Mouse (Mus musculus) thymus, adult 18-20 months (tissue): ENCODE measurements around the gene Mettl24.

Experiments used
- DNase-seq, 2 experiments: peaks; one replicate each; pipeline ENCODE4 v3.0.0; 2022; ENCODE audit warnings: mixed read lengths in 2 of 2

Mettl24 gene

DNA sequence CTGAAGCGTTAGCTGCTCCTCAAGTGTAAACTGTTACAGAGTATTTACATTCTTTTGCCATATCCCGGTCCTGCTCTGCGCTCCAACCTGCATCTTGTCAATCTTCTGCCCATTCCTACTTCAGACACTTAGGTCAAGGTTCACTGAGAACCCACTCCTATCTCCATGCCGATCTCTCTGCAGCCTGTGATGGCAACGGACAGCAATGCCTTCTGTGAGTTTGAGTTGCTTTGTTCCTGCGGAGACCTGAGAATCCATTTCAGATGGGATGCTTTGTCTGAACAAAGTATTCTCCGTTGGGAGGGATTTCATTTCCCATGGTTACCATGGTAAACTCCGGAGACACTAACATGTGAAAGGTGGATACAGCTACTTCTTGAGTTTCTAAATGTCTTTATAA is 2.6 kb downstream of the Mettl24 start:
- no peak for DNase-seq

DNA sequence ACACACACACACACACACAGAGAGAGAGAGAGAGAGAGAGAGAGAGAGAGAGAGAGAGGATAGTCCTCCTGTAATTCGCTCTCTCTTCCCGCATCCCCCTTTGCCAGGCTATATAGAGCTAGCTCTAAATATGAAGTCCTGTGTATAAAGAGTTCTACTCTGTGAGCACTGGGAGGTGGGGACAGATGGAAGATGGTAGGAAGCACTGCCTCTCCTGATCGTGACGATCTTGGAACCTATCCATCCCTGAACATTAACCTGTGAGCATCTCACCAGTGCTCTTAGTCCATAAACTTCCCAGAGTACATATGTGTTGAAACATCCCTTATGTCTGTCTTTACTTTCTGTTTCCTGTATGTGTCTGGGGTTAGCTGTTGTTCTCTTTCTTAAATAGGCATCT is 3.9 kb downstream of the Mettl24 start:
- no peak for DNase-seq

DNA sequence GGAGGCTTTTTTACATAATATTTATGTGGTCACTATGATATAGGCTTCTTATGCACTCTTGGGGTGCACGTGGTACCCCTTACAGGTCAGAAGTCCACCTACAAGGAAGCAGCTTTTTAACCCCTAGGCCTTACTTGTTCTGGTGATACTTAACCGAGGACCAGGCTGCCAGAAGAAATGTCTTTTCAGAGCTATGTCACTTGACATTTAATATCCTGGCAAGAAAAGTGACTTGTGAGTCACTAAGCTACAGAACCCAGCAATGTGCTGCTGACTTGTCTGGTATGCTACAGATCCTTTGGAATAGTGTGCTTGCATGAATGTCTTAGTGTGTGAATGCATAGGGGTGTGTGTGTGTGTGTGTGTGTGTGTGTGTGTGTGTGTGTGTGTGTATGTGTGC is 4.3 kb downstream of the Mettl24 start:
- no peak for DNase-seq

DNA sequence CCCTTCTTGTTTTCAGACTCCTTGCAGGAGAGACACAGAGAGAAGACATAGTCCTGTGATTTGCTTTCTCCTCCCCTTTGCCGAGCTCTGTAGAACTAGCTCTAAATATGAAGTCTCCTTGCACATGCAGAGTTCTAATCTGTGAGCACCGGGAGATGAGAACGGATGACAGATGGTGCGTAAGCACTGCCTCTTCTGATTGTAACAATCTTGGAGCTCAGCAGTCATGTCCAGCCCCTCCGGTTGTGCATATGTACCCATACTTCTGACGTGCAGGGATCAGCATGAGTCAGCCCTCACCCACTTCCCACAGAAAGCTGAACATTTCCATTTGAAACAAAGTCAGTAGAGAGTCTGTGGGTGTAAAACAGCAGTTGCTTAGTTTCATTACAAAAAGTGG is 5.2 kb downstream of the Mettl24 start:
- DNase-seq = no peak

DNA sequence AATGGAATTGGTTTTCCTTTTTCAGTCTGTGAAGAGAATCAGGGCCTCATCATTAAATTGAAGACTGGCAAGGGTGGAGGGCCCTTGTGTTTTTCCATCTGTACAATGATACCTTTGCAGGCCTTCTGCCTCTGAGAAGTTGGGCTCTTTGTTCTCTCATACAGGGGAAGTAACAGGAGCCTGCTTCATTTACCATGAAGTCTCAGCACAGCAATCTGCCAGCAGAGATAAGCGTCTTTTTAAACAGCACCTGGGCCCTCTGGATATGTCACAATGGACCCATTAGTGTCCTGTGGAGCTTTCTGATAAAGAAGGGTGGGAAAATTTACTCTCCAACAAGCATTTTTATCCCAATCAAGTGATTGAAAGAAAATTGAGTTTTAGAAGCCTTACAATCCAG is 5.8 kb downstream of the Mettl24 start:
- DNase-seq = no peak

DNA sequence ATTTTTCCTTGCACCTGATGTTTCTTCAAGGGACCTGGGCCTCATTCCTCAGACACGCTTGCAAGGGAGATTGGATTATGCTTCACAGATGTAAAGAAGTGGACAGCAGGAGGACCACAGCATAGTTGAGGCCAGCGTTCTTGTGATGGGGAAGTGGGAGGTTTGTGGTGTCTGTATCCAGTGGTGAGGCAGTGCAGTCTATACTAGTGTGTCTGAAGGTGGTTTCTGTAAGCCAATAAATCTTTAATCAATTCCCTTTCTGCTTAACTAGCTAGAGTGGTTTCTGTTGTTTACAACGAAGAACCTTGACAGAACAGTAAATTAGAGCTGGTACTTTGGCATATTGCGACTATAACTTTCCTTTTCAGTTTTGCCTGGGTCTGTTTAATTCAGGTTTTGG is 15.6 kb downstream of the Mettl24 start:
- no peak for DNase-seq

DNA sequence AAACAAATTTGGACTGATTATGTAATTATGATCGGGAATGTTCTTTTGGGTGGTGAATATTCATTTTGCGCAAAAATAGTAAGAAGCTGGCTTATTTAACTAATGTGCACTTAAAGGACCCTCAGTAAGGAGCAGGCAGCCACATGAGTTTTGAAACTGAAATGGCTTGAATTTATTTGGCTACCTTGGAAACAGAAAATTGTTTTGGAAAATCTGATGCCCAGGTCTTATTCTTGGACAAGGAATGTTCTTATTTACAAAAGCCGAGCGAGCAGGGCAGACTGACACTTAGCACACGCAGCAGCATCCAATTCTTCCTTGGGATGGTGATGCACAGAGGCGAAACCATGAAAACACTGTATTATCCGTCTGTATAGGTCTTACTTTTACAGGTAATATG is 28.0 kb downstream of the Mettl24 start:
- DNase-seq = no peak

DNA sequence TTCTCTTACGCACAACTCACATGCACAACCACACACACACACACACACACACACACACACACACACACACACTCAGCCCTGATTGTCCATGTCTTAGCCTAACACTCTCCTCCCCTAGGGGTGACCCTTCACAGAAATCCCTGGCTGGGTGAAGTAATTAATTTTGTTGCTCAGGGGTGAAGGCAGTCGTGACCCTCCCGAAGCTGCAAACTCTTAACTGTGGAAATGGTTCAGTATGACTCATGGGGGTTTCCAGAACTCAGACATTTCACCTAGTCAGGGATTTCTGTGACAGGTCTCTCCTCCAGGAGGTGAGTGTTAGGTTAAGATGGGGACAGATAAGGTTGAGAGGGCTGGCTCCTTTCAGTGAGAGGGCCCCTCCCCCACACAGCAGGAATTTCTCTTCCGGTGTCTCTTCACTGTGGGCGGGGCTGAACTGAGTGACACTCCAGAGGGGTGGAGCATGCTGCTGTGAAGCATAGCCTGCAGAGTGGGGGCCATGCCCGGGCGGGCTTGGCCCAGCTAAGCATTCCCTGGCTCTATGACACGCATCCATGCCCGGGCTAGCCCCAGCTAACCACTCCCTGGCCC is 30.0 kb downstream of the Mettl24 start:
- no peak for DNase-seq

DNA sequence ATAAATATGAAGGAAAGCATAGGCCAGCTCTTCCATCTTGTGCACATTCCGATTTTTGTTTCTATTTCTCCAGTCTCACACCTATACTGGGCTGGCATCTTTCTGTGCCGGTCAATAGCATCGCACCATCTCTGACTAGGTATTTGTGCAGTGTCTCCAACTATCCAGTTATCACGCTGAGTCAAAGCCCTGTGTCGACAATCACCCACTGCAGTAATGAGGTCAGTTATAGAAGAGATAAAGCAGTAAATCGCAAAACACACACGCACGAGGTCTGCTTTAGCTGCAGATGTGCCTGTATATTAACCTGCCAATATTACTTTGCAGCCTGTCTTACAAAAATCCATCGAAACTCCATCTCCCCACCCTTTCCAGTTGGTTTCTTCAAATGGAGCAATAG is 30.7 kb downstream of the Mettl24 start:
- no peak for DNase-seq

DNA sequence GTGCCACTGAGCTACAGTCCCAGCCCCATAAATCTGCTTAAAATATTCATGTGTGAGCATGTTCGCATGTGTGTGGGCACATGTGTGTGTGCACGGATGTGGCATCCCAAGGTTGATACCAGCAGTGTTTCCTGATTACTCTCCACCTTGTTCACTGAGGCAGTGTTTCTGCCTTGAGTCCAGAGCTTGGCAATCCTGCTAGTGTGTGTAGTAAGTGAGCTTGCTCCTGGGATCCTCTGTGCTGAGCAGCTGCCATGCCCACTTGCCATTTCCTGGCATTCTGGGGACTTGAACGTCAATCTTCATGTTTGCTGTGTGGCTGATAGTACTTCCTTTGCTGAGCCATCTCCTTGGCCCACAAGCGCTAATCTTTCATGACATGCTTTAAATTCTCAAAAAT is 32.1 kb downstream of the Mettl24 start:
- DNase-seq = no peak

DNA sequence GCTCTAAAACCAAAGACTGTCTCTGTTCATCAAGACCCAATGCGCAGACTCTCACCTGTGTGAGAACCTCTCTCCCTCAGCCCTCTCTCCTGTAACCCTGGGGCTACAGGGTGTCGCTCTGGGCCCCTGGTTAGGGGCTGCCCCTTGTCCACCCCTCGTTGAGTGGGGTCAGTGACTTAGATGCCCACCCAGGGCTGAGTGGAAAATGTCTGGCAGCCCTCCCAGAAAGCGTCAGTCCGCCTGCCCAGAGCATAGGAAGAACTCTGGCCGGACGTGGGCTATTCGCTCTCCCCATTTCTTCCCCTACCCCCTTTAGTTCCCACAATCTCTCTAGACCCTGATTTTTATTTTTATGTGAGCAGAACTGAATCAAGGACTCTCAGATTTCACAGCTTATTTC is 33.2 kb downstream of the Mettl24 start:
- DNase-seq = no peak

DNA sequence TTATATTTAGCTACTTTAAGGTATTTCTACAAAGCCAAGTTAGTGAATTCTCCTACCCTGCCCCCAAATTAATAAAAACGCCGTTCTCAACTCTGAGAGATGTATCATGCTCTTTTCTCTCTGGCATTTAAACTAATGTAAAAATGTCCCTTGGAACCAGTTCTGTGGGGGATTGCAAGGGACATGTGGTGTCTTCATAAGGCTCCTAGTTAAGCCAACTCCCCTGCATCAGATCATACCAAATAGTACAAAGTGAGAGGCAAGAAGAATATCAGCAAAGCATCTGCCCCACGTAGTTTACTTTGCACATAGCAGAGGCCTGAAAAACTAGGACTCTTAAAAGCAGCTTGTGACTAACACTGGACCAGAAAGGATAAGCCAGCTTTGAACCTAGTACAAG is 33.6 kb downstream of the Mettl24 start:
- no peak for DNase-seq

DNA sequence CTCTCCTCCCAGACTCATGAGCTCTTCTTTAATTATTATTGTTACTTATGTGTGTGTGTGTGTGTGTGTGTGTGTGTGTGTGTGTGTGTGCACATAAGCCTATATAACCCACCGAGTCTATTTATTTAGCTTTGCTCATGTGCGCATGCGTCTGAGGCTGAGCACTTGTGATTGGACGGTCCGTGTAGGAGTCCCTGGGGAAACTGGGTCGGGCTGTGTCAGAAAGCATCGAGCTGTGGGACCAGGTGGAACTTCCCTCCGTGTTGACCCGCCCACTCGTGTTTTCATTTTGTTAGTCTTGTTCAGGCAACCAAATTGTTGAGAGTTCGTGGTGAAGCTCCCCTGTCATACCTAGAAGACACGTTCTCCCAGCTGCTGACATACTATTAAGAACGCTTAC is 35.3 kb downstream of the Mettl24 start:
- DNase-seq = no peak

DNA sequence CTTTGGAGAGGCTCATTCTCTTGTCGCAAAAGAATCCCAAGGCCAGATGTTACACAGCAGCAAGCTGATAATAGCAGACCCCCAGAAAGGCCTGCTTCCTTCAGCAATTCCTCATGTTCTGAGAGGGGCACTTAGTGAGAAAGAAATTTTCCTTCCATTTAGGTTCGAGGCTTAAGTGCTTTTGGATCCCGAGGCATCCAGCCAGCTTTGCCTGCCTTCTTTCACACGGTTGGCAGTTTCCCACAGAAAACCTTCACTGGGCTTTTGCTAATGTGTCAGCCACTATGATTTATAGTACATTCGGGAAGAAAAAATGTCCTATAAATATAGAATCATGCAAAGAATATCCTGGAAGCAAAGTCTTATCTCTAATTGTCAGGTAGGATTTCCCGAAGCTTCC is 36.0 kb downstream of the Mettl24 start:
- DNase-seq = no peak

DNA sequence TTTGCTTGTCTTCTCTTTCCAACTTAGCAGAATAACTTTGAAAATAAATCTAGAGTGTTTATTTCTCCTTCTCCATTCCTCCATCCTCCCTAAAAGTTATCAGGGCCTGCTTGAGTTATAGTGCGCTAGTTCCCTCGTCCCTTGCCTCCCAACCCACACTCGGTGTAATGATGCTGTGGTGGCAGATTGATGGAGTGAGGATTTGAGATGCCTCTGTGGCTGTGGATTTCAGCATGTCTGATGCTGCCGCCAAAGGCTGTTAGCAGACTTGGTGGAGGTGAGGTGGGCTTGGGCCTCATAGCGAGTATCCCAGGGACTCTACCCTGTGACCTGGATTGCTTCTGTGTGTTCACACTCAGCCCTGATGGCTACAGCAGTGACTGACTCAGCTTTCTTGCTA is 37.8 kb downstream of the Mettl24 start:
- DNase-seq = no peak

DNA sequence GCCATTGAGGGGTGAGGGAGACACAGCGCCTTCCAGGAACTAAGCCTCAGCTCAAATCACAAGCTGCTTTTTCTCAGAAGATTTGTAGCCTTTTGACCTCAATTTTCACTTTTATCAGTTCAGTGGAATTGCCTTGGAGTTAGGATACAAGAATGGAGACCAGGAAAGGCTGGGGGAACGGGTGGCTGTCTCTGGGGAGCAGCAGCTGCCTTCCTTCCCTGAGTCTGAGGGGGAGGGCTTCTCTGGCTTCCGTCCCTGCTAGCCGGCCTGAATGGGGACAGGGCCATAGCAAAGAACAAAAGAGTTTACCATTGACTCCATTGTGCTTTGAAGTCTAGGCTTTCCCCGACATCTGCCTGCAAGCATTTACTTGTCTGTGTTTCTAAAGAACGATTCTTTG is 41.3 kb downstream of the Mettl24 start:
- DNase-seq = no peak

DNA sequence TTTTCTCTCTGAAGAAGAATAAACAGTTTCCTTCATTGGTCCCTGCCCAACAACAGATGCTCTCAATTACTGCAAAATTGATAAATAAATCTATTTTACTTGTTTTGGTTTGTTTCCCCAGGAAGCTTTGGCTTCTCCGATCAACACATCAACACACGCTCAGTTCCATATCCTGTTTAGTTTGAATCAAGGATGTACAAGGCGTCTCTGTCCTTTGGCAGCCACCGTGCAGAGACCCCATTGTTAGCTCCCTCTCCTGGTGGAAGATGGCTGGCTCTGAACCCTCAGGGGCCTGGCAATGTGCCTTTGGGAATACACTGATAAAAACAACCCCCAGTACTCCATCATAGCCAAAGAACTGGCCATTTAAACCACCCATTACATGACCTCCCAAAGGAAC is 42.0 kb downstream of the Mettl24 start:
- DNase-seq = no peak

DNA sequence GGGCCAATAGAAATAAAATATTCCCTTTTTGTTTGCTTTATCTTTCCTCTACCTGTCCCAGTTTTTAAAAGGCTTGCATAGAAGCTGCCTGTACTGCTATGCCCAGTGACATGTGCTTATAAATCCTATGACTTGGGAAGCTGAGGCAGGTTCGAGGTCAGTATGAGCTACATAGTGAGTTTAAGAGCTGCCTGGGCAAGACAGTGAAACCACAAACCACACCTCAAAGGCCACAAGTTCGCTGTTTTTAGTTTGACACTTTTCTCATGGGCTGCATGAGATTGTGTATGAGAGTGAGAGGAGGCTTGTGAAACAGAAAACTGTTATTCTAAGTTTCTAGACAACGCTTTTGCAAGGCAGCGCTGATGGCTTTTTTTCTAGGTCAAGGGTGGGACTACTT is 42.4 kb downstream of the Mettl24 start:
- DNase-seq = no peak

DNA sequence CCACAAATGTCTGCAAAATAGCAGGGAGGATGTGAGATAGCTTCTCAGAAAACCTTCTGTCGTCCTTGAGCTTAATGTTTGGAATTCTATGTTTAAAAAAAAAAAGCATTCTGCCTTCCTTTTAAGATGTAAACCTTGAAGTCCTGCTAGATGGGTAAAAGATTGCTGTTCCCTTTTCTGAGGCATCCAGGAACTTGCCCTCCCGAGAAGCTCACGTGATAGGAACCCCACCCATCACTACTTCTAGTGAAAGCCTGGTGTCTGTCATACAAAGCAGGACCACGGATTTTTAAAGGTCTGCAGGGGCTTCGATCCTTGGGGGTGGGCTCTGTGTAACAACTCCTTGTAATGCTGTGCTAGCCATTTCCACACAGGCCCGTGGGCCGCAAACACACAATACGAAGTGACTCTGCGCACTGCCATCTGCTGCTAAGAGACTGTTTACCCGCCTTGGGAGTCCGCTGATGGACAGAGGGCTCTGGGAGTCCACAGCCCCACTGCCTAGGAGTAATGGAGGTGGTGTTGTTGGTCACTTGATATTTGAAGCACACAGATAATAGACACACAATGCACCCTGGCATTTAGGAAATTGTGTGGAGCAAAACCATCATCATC is 43.3 kb downstream of the Mettl24 start:
- DNase-seq = no peak

DNA sequence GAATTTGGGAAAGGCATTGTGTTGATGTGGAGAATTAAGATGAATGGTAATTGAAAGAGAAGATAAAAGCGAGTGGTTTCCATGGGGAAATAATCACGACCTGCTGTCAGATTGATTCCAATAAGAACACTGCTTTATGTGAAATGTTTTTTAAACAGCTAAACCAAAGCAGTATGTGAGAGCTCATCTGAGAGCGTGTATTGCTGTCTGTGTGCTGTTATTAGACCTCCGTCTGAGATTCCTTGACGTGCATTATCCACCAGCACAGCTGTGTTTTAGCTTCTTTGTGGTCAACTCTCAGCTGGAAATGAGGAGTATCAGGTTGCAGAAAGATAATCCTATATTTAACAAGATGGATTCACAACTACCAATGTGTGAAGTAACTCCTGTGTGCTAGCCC is 43.9 kb downstream of the Mettl24 start:
- no peak for DNase-seq

DNA sequence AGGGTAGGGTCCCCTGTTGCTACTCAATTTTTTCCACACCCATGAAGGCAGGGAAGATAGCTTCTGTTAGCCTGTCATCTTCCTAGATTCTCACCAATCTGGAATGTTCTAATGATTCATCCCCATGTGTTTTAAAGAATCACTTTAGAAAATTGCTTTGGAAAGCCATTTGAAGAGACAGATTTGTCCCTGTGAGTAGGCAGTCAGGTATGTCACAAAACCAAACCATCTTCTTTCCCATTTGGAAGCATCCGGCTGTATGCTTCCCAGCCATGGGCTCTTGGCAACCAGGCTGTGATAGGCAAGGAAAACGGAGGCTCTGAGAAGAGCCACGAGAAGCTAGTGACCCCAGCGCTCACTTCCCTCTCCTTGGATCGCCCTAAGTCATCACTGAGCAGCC is 47.1 kb downstream of the Mettl24 start:
- no peak for DNase-seq

DNA sequence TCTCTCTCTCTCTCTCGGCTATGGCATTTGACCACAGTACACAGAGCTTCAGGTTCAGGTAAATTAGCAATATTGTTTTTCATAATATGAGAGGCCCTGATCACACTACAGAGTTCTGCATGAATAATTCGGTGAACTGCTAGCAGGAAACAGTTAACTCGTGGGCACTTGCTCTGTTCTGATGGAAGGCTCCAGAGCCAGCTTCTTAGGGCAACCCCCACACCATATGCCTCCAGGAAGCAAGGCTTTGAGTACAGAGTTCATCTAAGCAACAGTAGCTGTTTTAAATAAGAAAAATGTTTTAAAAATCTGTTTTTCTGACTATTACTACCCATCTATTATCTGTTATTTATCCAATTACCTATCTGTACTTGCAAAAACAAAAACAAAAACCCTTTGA is 50.2 kb downstream of the Mettl24 start:
- DNase-seq = no peak

DNA sequence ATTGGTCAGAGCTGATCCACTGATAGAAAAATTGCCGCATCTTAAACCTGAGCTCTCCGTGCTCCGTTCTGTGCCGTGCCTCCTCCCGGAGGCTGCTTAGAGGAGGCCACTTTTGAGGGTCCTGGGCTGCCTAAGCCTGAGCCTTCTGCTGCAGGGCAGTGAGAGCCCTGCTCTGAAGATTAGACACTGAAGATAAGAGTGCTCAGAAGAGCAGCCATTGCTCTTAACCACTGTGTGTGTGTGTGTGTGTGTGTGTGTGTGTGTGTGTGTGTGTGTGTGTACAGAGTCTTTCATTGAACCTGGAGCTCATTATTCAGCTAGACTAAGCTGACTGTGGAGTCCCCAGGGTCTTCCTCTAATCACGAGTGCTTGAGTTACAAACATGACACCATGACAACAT is 53.1 kb downstream of the Mettl24 start:
- DNase-seq = no peak

DNA sequence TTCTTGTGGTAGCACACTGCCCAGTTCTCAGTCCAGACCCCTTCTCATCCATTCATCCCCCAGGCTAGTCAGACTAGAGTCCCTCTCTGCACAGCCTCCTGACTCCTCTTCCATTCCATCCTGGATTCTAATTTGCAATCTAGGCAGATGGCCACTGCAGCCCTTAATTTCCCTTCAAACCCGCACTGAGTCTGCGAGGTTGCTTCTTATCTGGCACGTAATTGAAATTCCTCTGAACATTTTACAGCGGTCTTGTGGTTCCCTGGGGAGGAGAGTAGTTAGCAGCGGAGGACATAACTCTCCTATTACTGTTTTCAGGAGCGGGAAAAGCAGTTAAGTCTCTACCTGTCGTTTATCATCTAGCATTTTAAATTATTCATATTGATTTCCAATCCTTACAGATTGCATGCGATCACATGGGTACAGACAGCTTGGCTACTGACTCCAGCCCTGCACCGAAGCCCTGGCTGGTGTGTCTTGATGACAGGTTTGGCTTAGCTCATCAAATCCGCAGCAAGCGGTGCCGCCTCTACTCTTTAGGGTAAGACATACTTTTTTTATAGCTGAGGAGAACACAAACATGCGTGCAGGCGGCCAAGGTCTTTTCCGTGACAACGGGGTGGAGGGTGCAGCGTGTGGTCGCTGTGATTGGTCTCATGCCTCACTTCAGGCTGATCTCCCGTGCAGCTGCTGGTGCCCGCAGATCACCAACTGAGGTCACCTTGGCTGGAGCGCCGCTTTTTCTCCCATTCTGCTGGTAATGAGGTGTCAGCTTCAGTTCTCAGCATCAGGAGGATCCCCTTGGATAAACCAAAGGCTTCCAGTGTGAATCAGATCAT is 54.4 kb downstream of the Mettl24 start:
- DNase-seq = no peak

DNA sequence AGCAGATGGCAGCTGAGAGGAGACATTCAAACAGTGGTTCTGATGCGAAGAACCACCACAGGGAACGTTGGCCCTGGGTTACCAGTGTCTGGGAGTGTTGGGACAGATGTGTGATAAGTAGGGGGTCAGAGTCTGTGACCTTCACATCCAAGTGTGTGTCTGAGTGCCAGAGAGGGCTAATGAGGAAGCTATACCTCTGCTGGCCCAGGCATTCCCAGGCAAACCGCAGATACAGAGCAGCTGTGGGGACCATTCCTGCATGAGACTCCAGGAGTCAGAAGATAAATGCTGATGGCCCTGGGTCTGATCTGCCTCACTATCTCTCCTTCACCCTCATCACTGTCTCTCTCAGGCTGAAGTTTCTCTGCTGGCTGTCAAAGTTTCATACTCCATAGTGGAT is 57.6 kb downstream of the Mettl24 start:
- DNase-seq = no peak
